Mouse (Mus musculus): ENCODE data around the gene Sfxn2.

DNA sequence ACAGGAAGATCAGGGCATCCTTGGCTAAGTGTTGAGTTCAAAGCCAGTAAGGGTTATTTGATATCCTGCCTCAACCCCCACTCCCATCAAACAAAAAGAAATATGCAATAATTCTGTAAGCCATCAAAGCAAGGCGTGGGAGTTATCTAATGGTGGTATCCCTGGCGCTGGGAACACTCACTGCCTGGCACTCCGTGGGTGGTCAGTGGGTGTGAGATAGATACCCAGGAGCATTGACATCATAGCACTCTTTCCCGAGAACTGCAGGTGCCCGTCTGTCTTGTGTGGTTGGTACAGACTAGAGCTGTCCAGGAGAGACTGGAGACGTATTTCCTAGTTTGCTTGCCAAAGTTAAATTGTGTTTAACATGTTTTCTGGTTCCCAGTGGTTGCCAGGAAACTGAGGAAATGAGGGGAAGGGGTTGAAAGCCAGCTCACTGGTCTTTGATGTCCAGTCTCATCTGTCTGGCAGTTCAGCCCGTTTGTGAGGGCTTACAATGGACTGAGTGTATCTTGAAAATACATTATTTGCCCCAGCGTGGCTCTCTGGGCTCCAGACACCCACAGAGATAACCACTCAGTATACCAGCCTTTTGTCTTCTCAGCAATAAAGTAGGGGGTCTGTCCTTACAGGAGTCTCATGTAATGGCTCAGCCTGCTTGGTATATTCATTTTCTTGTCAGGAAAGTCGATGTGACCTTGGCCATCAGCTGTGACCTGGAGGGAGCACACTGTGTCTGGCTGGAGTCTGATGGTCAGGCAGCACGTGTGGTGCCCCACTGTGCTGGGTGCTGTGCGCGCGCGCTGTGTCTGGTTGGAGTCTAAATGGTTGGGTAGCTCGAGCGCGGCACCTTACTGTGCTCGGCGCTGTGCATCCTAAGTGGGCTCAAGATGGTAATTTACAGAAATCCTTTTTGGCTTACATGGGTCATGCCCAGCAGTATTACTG, 48.3 kb downstream of the Sfxn2 start:
- TF ChIP-seq TAL1 (IDR thresholded peaks at IDR 0.05; ENCODE audit: low read length), result no peak
- TF ChIP-seq GATA1 (IDR thresholded peaks at IDR 0.05; ENCODE audit: low read length), result no peak
